Mouse (Mus musculus): ENCODE results near the gene Gm20388. TPM values are rescaled to one million over a fixed set of nuclear protein-coding genes. Genes with fewer than 3 reads are reported as not detected.
A peak's percentile ranks its signal among the peaks of the same experiment; 100 is the strongest.

The Gm20388 gene
- polyA plus RNA-seq, 1 experiment from 2014 or later = not detected

GRCm38 (mm10) chr8:120631441-120632375, 721.1 kb downstream of the Gm20388 start:
- Histone ChIP-seq H3K4me1 (replicated peaks) (peaks cover 22% of the 10 kb centered on the region), H3K27me3 (peaks cover 5% of the 10 kb centered on the region; the same call in 1 of the 2 replicates), H3K4me2 (no peak overlapping the region), H3K4me3 (no peak overlapping the region), H3K9me3 (replicated peaks) (no peaks in the 10 kb centered on the region), H3K36me3 (no peaks in the 10 kb centered on the region), H3K27ac (no peak overlapping the region), H3K9ac (no peak overlapping the region)
- ATAC-seq (replicated peaks; ENCODE audit: insufficient number of reproducible peaks, insufficient read depth, low FRiP score, low read depth) = no peak
- WGBS = 75% methylated on average over 21 of the region's 21 CpGs

GRCm38 (mm10) chr8:120632969-120633664, 722.5 kb downstream of the Gm20388 start:
- ATAC-seq (replicated peaks; ENCODE audit: insufficient number of reproducible peaks, insufficient read depth, low FRiP score, low read depth) = no peak
- H3K4me2 ChIP-seq = peak overlapping the region; percentile 98
- no peaks in the 10 kb centered on the region for H3K36me3 ChIP-seq
- H3K9me3 ChIP-seq (replicated peaks) = no peaks in the 10 kb centered on the region
- H3K4me1 ChIP-seq (replicated peaks) = peaks cover 22% of the 10 kb centered on the region
- H3K27me3 ChIP-seq = 0 out of 2 replicates have a peak, but pooled peaks cover 5% of the 10 kb centered on the region
- no peak overlapping the region for H3K27ac ChIP-seq
- peak overlapping the region; percentile 64 for H3K4me3 ChIP-seq
- H3K9ac ChIP-seq = no peak overlapping the region
- 37% methylated on average over 17 of the region's 17 CpGs for WGBS

GRCm38 (mm10) chr8:120633665-120634271, 723.1 kb downstream of the Gm20388 start:
- no peak overlapping the region for H3K27ac ChIP-seq
- ATAC-seq (replicated peaks; ENCODE audit: insufficient number of reproducible peaks, insufficient read depth, low FRiP score, low read depth) = 0 out of 2 replicates have a peak, but pooled peaks have one; percentile 4
- no peaks in the 10 kb centered on the region for H3K36me3 ChIP-seq
- H3K27me3 ChIP-seq = 0 out of 2 replicates have a peak, but pooled peaks cover 5% of the 10 kb centered on the region
- H3K4me3 ChIP-seq = peak overlapping the region; percentile 64
- H3K9me3 ChIP-seq (replicated peaks) = no peaks in the 10 kb centered on the region
- WGBS = 2% methylated on average over 41 of the region's 44 CpGs
- peak overlapping the region; percentile 98 for H3K4me2 ChIP-seq
- peak overlapping the region; percentile 60 for H3K9ac ChIP-seq
- peaks cover 22% of the 10 kb centered on the region for H3K4me1 ChIP-seq (replicated peaks)

GRCm38 (mm10) chr8:120634329-120634839, 723.7 kb downstream of the Gm20388 start:
- H3K9me3 ChIP-seq (replicated peaks) = no peaks in the 10 kb centered on the region
- no peaks in the 10 kb centered on the region for H3K36me3 ChIP-seq
- peaks cover 22% of the 10 kb centered on the region for H3K4me1 ChIP-seq (replicated peaks)
- no peak overlapping the region for H3K27ac ChIP-seq
- H3K9ac ChIP-seq = peak overlapping the region; percentile 60
- under 1% methylated on average over 29 of the region's 42 CpGs for WGBS
- H3K4me3 ChIP-seq = peak overlapping the region; percentile 64
- ATAC-seq (replicated peaks; ENCODE audit: insufficient number of reproducible peaks, insufficient read depth, low FRiP score, low read depth) = peak; percentile 65; the same call in 1 of the 2 replicates
- peak overlapping the region; percentile 98 for H3K4me2 ChIP-seq
- H3K27me3 ChIP-seq = 0 out of 2 replicates have a peak, but pooled peaks cover 5% of the 10 kb centered on the region

GRCm38 (mm10) chr8:120641245-120641644, 730.6 kb downstream of the Gm20388 start:
- Histone ChIP-seq H3K4me3 (no peak overlapping the region), H3K4me2 (no peak overlapping the region), H3K9ac (no peak overlapping the region), H3K27me3 (no peaks in the 10 kb centered on the region), H3K4me1 (replicated peaks) (peaks cover 12% of the 10 kb centered on the region), H3K9me3 (replicated peaks) (no peaks in the 10 kb centered on the region), H3K27ac (no peak overlapping the region), H3K36me3 (no peaks in the 10 kb centered on the region)
- ATAC-seq (replicated peaks; ENCODE audit: insufficient number of reproducible peaks, insufficient read depth, low FRiP score, low read depth) = peak; percentile 29; the same call in 1 of the 2 replicates
- WGBS = 27% methylated on average over 8 of the region's 8 CpGs

- no peaks in the 10 kb centered on the region for H3K36me3 ChIP-seq
- no peak overlapping the region for H3K4me2 ChIP-seq
- no peaks in the 10 kb centered on the region for H3K27me3 ChIP-seq
- no peak overlapping the region for H3K4me3 ChIP-seq
- peaks cover 12% of the 10 kb centered on the region for H3K4me1 ChIP-seq (replicated peaks)
- WGBS = 75% methylated on average over 10 of the region's 10 CpGs
- no peak overlapping the region for H3K9ac ChIP-seq
- H3K27ac ChIP-seq = no peak overlapping the region
- H3K9me3 ChIP-seq (replicated peaks) = no peaks in the 10 kb centered on the region
- ATAC-seq (replicated peaks; ENCODE audit: insufficient number of reproducible peaks, insufficient read depth, low FRiP score, low read depth) = no peak
Measured at GRCm38 (mm10) chr8:120642031-120642662, 731.5 kb downstream of the Gm20388 start.

GRCm38 (mm10) chr8:120644663-120645062, 734.0 kb downstream of the Gm20388 start:
- no peak overlapping the region for H3K4me3 ChIP-seq
- H3K9ac ChIP-seq = no peak overlapping the region
- peak; percentile 78 for ATAC-seq (replicated peaks; ENCODE audit: insufficient number of reproducible peaks, insufficient read depth, low FRiP score, low read depth)
- H3K9me3 ChIP-seq (replicated peaks) = no peaks in the 10 kb centered on the region
- no peaks in the 10 kb centered on the region for H3K36me3 ChIP-seq
- H3K4me1 ChIP-seq (replicated peaks) = peaks cover 12% of the 10 kb centered on the region
- H3K27me3 ChIP-seq = no peaks in the 10 kb centered on the region
- no peak overlapping the region for H3K4me2 ChIP-seq
- 47% methylated on average over 7 of the region's 7 CpGs for WGBS
- H3K27ac ChIP-seq = peak overlapping the region; percentile 63

- no peaks in the 10 kb centered on the region for H3K27me3 ChIP-seq
- ATAC-seq (replicated peaks; ENCODE audit: insufficient number of reproducible peaks, insufficient read depth, low FRiP score, low read depth) = no peak
- peaks cover 16% of the 10 kb centered on the region for H3K4me1 ChIP-seq (replicated peaks)
- H3K36me3 ChIP-seq = no peaks in the 10 kb centered on the region
- H3K9me3 ChIP-seq (replicated peaks) = no peaks in the 10 kb centered on the region
- 59% methylated on average over 7 of the region's 7 CpGs for WGBS
- H3K4me2 ChIP-seq = no peak within 1 kb of the TSS
- H3K27ac ChIP-seq = no peak within 1 kb of the TSS
- no peak within 1 kb of the TSS for H3K4me3 ChIP-seq
- H3K9ac ChIP-seq = no peak within 1 kb of the TSS
Measured at GRCm38 (mm10) chr8:120647532-120647931, 736.9 kb downstream of the Gm20388 start, which contains the start of gene 1190005I06Rik. TSS of gene 1190005I06Rik (minus strand) at chr8:120647632.

GRCm38 (mm10) chr8:120656322-120657052, 745.8 kb downstream of the Gm20388 start:
- no peak overlapping the region for H3K4me2 ChIP-seq
- ATAC-seq (replicated peaks; ENCODE audit: insufficient number of reproducible peaks, insufficient read depth, low FRiP score, low read depth) = no peak
- peaks cover 27% of the 10 kb centered on the region for H3K36me3 ChIP-seq
- H3K9me3 ChIP-seq (replicated peaks) = no peaks in the 10 kb centered on the region
- WGBS = 90% methylated on average over 7 of the region's 7 CpGs
- no peak overlapping the region for H3K27ac ChIP-seq
- no peak overlapping the region for H3K4me3 ChIP-seq
- H3K27me3 ChIP-seq = no peaks in the 10 kb centered on the region
- no peak overlapping the region for H3K9ac ChIP-seq
- H3K4me1 ChIP-seq (replicated peaks) = no peaks in the 10 kb centered on the region

GRCm38 (mm10) chr8:120657415-120657814, 746.8 kb downstream of the Gm20388 start:
- no peak overlapping the region for H3K4me3 ChIP-seq
- H3K4me2 ChIP-seq = no peak overlapping the region
- H3K9ac ChIP-seq = no peak overlapping the region
- no peak overlapping the region for H3K27ac ChIP-seq
- H3K36me3 ChIP-seq = peaks cover 27% of the 10 kb centered on the region
- 88% methylated on average over 8 of the region's 8 CpGs for WGBS
- no peaks in the 10 kb centered on the region for H3K9me3 ChIP-seq (replicated peaks)
- H3K4me1 ChIP-seq (replicated peaks) = no peaks in the 10 kb centered on the region
- ATAC-seq (replicated peaks; ENCODE audit: insufficient number of reproducible peaks, insufficient read depth, low FRiP score, low read depth) = no peak
- H3K27me3 ChIP-seq = no peaks in the 10 kb centered on the region
